Mouse (Mus musculus): ENCODE measurements at regions not wholly inside any gene's neighbourhood (a gene's known extent, or its start where the extent isn't known, plus 50 kb on each side); places are given as distances from the start of the nearest gene placed in this dataset.

GRCm38 (mm10) chr11:113140595-113140994 lies 358.6 kb downstream of the Sox9 start:
- DNase-seq: no peak

GRCm38 (mm10) chr11:113142816-113143215 lies 360.8 kb downstream of the Sox9 start:
- no peak for DNase-seq

- DNase-seq: peak; percentile 69 to 75
Measured at GRCm38 (mm10) chr11:113143839-113144627, 362.0 kb downstream of the Sox9 start.

DNA sequence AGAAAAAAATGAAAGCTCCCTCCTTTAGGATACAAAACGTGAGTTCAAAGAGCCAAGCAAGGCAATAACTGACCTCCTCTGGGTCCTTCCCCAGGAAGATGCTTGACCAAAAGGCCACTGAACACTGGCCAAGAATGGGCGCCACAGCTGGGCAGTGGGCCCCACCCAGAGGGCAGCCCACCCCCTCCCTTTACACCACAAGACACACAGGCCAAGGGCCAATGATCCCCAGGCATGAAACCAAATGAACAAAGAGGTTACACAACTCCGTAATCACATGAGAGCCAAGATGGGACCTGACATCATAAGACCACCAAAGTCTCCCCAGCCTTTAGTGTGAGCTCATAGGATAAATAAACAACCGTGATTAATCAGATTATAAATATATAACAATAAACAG lies 363.7 kb downstream of the Sox9 start:
- DNase-seq: no peak

DNA sequence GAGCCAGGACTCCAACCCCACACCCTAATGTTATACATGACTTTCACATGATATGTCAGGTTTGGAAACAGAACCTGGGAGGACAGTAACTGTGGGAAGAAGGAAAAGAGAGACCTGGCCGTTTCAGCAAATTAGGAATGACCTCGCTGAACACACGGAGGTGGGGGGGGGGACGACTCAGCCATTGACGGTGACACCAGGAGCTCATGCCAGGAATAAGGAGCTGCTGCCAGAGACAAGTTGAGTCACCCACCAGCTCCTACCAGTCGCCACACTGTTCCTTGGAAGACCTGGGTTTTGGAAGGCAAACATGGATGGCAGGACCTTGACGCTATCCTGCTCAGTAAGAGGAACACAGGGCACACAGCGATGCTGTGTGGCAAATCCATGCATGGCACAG lies 364.7 kb downstream of the Sox9 start:
- DNase-seq: no peak

- DNase-seq: peak in 1 of 2 experiments; percentile 31
Measured at GRCm38 (mm10) chr11:113147535-113148197, 365.6 kb downstream of the Sox9 start.

GRCm38 (mm10) chr11:113148198-113148537 lies 366.1 kb downstream of the Sox9 start:
- DNase-seq: no peak

DNA sequence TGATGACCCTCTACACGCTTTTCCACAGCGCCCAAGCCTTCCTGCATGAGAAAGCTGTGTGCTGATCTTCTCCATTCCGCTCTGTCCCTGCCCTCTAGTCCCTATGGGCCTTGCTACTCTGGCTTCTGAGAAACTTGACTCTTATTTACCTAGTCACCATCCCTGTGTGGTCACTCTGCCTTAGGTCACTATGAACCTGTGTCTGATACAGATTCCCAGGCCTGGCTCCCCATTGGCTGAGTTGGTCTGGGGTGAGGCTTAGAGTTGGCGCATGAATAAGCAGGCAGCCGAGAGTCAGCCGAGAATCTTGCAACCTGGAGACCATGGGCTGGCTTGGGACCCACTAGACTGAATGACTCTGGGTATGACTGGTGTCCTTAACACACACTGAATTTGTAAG lies 373.5 kb downstream of the Sox9 start:
- DNase-seq: no peak

DNA sequence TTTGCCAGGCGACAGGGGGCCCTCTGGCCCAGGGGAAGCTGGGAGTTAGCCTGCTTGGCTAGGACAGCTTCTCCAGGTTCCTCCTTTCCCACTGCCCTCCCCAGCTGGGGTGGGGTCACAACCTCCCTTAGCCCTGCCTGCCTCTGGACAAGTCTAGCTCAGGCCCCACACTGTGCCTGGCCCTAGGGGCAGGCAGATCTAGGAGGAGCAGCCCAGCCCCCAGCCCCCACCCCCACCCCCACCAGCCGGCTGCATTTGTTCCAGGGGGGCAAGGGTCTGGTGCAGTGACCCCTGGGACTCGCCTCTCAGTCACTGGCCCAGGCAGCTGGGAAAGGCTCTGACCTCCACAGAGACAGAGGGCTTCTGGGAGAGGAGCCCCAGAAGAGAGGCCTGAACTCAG lies 381.9 kb downstream of the Sox9 start:
- no peak for DNase-seq

GRCm38 (mm10) chr11:113164510-113164909 lies 382.5 kb downstream of the Sox9 start:
- no peak for DNase-seq

- peak; percentile 80 to 88 for DNase-seq
Measured at GRCm38 (mm10) chr11:113165069-113165795, 383.2 kb downstream of the Sox9 start.

DNA sequence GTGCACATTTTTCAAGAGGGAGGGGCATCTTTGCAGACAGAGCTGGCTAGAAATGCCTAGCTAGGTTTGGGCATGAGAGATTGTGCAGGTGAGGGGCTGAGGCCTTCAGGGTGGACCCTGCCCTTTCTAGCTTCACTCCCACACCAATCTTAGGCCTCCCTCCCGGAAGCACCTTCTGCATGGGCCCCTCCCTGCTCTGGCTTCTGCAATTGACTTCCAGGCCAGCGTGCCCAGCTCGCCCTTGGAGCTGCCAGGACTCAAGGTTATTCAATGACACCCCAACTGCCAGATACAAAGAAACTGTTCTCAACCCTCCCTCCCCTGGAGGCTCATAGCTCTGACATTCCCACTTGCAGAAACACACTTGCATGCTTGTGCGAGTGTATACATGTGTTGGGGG lies 384.5 kb downstream of the Sox9 start:
- DNase-seq: no peak

GRCm38 (mm10) chr11:113172497-113173140 lies 390.6 kb downstream of the Sox9 start:
- peak; percentile 78 to 83 for DNase-seq

- peak in 1 of 2 experiments; percentile 35 for DNase-seq
Measured at GRCm38 (mm10) chr11:113173317-113173716, 391.3 kb downstream of the Sox9 start.

DNA sequence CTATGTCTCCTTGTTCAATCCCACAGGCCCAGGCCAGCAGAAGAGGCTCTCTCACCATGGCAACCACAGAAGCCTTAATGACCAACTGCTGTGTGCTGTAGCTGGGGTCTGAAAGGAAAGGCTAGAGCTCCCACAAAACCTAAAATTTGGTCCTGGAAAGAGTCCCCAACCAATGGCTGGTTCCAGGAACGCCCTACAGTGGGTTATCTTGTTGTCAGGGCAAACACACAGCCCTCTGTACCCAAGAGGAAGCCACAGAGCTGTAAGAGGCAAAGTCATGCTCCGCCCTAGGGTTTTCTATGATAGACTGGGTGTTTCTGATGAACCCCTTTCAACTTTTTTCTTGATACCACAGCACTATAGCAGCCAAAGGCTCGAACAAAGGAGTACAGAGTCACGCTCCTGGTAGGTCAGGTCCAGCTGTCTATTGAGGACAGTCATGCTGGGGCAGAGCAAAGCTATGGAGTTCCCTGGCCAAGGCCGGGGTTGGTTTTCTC lies 392.0 kb downstream of the Sox9 start:
- no peak for DNase-seq

DNA sequence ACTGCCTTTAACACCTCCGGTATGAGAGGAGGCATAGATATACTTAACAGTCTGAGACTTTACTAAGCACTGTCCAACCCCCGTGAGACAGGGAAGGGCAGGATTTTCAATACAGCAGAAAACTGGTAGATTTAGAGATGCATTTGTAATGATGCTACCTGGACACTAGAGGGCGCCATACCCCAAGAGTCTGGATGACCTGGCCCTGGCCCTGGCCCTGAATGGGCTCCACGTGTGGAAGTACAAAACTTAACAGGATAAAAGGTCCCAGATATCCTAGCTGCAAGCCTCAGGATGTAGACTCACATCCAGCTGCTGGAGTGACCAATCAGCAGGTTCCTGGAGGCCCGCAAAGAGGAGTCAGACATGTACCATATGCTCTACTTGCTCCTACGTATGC lies 393.3 kb downstream of the Sox9 start:
- DNase-seq: peak; percentile 50 to 76

- DNase-seq: peak; percentile 50 to 77
Measured at GRCm38 (mm10) chr11:113176183-113176582, 394.2 kb downstream of the Sox9 start.

DNA sequence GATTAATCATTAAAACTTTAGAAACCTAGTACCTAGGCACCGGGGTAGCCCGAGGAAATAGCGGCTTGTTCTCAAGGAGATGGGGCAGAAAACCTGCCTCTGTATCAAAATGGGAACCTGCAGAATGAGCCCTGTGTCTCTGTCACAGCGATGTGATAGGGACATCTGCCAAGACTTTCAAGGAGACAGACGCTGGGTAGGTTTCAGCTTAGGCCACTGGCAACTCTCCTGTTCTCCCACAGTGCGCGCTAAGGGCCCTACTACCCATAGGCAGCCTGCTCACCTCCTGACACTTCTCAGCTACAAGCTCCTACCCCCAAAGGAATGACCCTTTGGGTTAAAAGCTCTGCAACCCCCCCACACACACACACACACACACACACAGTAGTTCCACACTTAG lies 396.4 kb downstream of the Sox9 start:
- no peak for DNase-seq

DNA sequence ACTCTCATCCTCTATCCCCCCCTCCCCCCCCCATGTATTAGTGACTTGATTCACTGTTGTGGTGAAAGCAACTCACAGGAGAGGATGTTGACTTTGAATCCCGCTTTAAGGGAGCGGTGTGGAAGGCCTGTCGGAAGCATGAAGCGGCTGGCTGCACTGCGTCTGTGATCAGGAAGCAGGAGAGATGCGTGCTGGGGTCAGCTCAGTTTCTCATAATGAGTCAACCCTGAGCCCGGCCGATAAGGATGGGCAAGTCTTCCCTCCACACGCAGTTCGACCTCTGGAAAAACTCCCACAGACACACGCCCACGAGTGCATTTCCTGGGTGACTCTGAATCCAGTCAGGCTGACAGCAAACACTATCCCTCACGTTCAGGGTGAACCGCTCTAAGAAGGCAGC lies 398.0 kb downstream of the Sox9 start:
- no peak for DNase-seq

DNA sequence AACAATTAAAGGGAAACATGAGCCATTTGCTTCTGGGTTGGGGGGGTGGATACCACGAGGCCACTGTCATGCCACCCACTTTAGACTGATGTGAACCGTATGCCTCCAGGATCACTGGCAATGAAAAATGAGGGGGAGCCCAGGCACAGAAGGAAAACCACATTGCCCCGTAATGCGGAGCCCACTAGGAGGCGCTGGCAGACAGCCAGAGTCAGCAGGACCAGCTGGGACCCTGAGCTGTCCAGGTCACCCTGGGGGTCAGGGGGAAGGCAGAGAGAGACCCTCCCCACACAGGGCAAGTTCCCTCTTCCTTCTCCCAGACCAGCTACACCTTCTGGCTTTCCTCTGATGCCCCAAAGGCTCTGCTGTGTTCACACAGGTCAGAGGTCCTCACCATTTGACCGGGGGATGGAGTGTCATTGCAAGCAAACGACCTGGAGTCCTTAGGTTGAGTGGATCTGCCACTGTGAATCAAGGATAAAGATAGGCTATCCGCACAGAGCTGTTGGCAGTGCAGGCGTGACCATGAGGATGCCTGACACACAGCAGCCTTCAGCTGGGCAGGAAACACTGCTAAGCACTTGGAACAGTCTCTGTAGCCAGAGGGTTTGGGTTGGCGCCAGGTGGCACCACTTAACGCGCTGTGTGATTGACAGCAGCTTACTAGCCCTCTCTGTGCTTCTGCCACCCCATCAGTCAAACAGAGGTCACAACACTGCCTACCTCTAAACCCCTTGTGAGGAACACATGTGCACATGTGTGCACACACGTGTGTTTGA lies 400.2 kb downstream of the Sox9 start:
- DNase-seq: no peak

DNA sequence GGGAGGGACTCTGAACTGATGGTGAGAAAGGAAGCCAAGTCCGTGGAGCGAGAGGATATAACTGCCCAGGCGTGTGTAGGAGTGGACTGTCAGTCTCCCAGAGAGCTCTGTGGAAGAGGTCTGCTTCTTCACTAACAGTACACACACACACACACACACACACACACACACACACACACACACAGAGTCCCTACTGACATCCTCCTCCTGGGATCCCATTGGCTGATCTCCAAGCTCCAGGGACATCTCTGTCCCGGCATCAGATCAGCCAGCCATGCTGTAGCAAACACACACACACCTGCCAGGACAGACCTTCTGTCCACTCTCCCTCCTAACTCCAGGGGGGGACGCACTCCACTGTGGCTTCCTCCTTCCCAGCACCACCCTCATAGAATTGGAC lies 401.5 kb downstream of the Sox9 start:
- DNase-seq: peak in 1 of 2 experiments; percentile 46

DNA sequence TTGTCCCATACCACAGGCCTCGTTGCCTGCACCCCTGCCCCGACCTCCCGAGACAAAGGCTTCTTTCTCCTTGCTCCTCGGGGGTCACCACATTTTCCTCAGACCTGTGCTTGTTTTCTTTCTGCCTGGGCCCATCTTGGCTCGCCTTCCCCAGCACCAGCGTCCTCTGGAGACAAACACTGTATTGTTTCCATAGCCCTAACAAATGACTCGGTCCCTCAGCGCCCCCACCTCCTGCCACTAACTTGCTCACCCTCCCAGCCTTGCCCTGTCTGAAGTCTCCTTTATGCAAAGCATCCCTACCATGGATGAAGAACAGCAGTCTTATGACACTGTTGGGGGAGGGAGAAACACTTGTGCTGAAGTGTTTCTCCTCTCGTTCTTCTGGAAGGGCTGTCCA lies 402.1 kb downstream of the Sox9 start:
- no peak for DNase-seq
